Mouse (Mus musculus): Measurements from ENCODE around the gene Olfr1508. TPM values are rescaled to one million over a fixed set of nuclear protein-coding genes. Genes with fewer than 3 reads are reported as not detected.

Olfr1508 gene
- not detected for total RNA-seq (2023)

GRCm38 (mm10) chr14:52467395-52467794, at the start of gene Olfr1508:
TSS of gene Olfr1508 (minus strand) at chr14:52467495.

DNA sequence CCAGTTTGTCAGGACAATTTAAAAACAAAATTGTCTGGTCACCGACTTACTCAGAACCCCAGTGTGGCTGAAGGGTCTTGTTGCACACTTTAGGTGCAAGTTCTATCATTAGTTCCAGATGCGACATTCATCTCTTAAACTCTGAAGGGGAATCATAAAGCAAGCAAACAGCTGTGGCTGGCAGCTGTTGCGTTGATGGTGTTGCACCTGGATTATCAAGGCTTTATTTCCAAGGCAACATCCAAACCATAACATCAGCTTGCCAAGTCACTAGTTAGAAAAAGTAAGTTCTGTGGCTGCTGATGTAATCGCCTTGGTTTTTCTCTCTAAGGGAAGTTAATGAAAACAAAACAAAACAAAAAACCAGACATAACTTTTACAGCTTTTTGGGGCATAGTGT, 28.2 kb upstream of the Olfr1508 start, which contains the start of gene Olfr1507:
Gene Olfr1507 (minus strand): TSS at position 234 of the 400 bp plus-strand sequence.

DNA sequence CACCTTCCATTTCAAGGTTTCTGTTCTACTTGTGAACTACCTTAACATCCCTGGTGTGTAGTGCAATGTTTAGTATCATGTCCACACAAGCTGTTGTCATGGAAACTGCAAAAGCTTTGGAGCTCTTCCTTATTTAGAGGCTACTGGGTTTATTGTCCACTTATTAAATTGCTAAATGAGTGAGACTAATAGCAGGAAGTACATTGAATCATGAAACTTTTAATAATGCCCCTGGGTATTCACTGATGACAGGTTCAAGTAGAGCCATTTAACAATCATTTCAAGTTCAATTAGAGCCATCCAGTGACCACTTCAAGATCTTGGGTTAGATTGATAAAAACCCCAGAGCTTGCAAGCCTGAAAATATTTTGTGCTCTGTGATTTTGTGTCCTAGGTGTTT, 24.6 kb downstream of the Olfr1508 start, which contains the start of gene Olfr1509:
Gene Olfr1509 (plus strand): TSS at position 301 of the 400 bp plus-strand sequence.

DNA sequence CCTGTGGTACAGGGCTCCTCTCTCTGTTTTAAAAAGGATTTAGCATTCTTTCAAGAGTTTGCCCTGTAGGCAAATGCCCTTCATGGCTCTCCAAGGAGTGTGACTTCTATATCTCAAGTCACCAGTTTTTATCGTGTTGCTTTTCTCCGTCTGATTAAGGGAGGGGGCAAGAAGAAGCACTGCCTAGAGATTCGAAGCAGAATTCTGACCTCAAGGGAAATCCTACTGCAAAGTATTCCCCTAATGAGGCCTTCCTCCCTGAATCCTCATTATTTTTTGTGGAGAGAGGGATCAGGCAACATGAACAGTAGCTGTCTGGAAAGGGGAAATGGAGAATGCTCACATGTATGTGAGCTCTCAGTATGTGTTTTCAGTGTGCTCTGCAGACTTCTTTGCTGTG, 53.0 kb downstream of the Olfr1508 start, which contains the start of gene Olfr1510:
Gene Olfr1510 (minus strand): TSS at position 101 of the 400 bp plus-strand sequence.

Other genes with a start within 250 kb of the Olfr1508 start
- 228 TPM for gene Chd8, start 209.7 kb downstream of the Olfr1508 start, total RNA-seq (2023)
- 103 TPM for gene Tox4, start 188.3 kb downstream of the Olfr1508 start, total RNA-seq (2023)
- 14.2 TPM for gene Rab2b, start 187.9 kb downstream of the Olfr1508 start, total RNA-seq (2023)
- 66.6 TPM for gene Mettl3, start 162.4 kb downstream of the Olfr1508 start, total RNA-seq (2023)
- 4.7 TPM for gene Sall2, start 138.7 kb downstream of the Olfr1508 start, total RNA-seq (2023)
- gene Olfr1513, start 111.1 kb downstream of the Olfr1508 start, total RNA-seq (2023) = not detected
- gene Olfr1512, start 88.3 kb downstream of the Olfr1508 start, total RNA-seq (2023) = not detected
- not detected for gene Olfr1511, start 70.1 kb downstream of the Olfr1508 start, total RNA-seq (2023)
- not detected for gene Olfr1510, start 53.1 kb downstream of the Olfr1508 start, total RNA-seq (2023)
- not detected for gene Olfr1509, start 24.5 kb downstream of the Olfr1508 start, total RNA-seq (2023)
- gene Olfr1507, start 28.3 kb upstream of the Olfr1508 start, total RNA-seq (2023) = not detected

Data from CD4-positive naive resting alpha-beta T cell, adult 57 days (primary cell).